Mouse (Mus musculus) layer of hippocampus, adult 11-12 months (tissue): ENCODE data around the gene Ppfibp1.
A peak's percentile ranks its signal among the peaks of the same experiment; 100 is the strongest.

Experiments used
- DNase-seq: peaks from one replicate; pipeline ENCODE4 v3.0.0; 2022; ENCODE audit warnings: low spot score

The Ppfibp1 gene

DNA sequence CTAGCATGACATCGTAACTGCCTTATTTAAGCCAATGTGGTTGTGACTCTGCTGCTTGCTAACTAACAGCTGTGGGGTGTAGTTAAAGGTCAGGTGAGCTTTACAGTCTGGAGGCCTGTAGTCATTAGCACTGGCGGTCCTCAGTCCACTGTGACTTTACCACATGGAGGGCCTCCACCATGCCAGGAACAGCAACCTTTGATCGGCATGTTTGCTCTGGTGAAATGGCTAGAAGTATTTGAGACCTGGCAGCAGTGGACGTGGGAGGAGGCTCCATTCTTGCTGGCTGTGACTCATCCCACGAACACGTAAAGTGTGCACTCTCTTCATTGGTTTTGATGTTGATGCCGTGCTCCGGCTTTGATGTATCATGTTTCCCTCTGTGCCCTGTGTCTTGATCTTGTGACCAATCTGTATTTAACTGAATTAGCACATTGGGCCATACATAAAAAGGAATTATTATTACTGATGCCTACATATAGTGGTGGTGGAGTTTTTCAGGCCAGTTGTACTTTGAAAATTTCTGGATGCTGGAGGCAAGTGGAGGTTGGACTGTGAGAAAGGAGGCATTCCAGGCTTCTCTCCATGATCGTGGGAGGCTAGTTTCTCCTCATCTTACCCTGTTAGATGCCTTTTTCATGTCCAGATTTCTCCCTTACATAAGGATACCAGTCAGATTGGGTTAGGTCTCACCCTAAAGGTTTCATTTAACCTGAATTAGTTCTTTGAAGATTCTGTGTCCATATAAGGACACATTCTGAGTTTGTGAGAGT, 71.8 kb downstream of the Ppfibp1 start:
- no peak for DNase-seq

DNA sequence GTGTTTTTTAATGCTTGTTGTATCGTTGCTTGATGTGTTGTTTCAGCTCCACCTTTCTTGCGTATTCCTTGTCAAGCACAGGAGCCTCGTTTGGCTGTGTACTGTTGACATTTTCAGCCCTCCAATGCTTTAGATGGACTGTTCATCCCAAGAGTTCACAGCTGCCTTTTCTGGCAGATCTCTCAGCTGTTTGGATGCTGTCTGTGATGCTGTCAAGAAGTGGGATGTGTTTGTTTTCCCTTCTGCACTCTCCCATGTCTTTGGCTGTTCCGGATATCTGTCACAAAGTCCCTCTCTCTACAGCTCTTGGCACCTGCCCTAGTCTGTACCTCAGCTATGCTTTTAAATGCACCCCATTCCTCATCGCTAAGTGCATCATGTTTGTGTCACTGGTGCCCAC, 72.7 kb downstream of the Ppfibp1 start:
- no peak for DNase-seq

DNA sequence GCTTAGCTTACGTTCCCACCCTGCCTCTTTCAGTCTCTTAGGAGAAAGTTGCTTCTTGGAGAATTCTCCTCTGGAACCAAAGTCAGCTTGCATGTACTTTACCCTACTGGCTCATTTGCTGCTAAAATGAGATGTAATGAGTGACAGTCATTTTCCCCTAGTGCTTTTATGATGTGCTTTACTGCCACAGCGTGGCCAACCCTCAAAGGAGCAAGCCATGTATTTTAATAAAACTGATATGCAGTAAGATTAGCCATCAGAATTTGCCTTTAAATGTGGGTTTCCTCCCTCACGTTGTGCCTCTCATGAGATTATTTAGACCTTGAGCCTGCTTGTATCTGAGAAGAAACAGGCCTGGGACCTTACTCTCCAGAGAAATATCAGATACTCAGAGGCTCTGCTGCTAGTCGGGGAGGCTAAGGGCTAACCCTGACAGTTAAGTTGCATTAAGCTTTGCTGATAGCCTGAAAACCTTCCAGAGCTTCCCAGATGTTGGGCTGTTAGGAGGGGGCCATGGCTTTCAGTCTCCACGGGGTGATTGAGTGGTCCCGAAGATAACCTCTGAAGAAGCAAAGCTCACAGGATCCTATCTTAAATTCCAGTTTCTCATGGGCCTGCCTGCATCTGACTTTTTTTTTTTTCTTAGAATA, 73.7 kb downstream of the Ppfibp1 start:
- peak; percentile 32 for DNase-seq

DNA sequence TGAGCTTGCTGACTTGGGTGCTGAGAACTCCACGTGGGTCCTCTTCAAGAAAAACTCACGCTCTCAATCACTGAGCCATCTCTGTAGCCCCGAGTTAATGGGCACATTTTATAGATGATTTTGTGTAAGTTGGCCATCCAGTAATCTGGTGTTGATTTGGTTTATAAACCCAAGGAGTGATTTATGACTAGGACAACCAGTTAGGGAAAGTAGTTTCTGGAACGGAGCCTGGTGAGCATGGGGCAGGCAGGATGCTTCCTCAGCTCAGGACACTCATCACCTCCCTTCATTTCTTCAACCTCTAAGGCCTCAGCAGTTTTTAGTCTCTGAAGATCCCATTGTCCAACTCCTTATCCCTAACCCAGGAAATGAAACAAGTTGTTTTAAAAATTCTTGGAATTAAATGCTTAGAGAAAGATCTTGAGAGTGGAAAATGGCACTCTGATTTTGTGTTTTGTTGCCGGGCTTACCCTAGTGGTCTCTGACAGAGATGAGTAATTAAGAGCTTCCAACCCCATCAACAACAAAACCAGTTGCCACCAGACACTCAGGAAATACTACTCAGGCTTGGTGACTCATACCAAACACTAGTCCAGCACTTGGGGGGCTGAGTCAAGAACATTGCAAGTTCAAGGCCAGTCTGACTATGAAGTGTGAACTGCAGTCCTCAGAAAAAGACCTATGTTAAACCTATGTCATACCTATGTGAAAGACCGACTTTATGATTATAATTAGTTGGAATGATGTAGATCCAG, 75.3 kb downstream of the Ppfibp1 start:
- no peak for DNase-seq

DNA sequence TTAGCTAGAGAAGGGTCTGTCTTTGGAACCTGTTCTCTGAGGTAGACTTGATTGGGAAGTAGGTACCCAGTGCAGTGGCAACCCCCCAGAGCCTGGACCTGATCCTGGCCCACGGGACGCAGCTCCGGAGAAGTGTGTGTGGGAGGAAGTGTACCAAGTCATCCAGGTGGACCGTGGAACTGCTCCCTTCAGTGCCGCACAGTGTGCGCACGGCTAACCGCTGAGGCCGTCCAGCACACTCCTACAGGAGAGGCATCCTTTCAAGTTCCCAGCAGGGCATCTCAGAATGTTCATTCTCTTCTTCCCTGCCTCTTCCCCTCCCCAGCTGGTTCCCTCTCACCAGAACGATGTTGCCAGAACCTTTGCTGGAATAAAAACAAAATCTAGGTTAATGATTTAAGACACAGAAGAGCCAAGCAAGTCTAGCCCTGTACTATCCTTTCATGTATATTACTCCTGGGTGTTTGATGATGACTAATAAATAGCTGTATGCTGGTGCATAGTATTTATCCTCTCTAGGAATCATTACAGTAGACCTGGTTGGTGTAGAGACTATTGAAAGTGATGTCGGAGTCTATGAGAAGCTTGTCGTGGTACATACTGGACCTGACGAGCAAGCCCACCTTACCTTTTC, 77.0 kb downstream of the Ppfibp1 start:
- no peak for DNase-seq

DNA sequence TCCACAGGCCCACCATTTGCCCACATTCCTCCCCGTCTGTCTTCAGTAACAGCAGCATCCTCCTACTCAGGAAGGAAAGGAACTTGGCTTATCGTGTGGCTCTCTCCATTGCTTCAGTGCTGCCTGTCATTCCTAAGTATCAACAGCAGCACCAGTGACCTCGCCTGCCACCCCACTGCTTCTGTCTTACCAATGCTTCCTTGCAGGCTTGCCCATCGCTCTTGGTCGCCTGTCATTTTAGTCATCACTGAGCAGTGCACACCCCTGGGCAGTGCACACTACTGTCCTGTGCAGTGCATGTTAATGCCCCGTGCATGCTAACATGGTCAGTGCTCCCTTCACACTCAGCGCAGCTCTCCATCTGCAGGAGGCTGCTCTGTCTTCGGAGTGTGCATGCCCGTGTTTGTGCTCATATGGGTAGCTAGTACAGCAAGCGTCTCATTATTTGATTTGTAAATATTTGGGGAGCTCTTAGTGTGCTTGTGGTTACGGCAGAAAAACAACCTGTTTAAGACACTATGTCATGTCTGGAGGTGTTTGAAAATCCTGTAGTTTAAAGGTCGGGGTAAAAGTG, 78.2 kb downstream of the Ppfibp1 start:
- DNase-seq, result no peak

DNA sequence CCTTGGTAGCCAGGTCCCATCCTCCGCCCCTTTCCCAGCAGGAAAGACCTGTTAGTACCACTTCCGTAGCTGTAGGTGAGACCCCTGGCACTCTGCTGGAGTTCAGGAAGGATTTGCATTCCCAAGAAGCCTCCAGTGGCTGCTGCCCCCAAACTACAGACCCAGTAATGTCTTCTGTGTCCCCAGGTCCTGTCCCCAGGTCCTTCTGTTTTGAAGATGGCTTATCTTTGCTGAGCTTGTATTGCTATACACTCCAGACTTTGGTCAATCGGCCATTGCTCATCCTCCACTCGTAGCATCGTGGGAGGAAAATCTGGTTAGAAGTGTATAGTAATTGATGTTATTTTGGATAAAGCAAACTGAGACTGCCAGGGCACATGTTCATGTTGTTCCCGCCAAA, 79.5 kb downstream of the Ppfibp1 start:
- no peak for DNase-seq

DNA sequence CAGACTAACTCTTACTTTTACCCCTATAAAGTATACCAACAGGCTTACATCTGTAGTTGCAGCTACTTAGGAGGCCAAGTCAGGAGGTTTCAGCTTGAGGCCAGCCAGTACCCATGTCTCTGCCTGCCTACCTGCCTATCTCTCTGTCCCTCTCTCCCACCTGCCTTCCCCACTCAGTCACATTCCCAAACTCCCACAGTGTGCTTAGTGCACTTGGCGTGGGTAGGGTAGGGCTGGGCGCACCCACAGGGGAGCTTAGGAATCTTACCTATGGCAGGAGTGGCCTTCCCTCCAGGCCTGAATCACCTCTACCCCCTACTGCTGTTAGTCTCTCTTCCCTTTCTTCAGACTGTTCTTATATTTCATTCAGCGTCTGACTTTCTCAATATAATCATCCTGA, 82.5 kb downstream of the Ppfibp1 start:
- no peak for DNase-seq

DNA sequence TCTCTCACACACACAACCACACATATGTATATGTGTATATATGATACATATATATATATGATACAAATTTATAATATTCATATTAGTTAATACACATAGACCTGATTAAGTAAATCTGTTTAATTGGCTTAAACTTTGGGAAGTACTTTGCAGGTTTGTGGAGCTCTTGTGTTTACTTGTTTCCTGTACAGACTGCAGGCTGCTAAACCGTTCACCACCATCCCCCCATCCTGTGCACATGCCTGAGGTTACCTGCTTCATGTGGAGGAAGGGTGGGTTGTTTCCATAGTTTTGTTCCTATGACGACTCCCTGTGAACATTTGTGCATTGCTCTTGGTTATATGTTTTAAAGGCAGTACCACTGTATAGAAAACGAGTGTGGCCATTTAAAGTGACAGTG, 83.1 kb downstream of the Ppfibp1 start:
- DNase-seq, result no peak

DNA sequence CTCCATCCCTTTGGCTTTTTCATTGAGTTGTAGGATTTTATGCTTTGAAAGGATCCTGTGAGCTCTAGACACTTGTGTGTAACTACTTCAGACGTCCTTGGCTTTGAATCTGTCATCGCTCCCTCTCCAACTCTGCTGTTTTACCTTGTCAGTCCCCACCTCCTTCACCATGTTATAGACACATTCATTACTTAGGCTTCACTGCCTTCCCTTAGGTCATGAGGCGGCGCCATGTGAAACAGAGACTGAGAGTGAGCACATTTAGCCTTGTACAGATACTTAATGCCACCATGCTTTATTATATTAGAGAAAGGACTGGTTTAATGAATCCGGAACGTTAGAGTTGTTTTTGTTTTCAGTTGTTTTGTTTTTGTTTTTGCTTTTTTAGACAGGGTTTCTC, 83.7 kb downstream of the Ppfibp1 start:
- no peak for DNase-seq

DNA sequence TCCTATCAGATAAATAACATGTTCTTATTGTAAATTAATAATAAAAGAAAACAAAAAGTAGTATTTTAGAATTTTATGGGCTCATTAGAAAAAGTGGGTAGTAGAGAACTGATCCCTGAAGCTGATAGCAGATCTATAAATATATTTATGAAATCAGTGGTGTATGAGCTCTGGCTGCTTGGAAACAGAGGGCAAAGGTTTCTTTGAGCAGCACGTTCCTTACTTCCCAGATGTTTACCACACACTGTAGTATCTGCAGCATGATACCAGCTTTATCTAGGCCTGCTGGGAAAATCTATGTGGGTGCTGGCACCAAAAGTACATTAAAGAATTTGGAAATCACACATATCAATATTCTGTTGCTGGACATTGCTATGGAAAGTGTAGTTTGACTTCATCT, 84.5 kb downstream of the Ppfibp1 start:
- DNase-seq, result no peak

DNA sequence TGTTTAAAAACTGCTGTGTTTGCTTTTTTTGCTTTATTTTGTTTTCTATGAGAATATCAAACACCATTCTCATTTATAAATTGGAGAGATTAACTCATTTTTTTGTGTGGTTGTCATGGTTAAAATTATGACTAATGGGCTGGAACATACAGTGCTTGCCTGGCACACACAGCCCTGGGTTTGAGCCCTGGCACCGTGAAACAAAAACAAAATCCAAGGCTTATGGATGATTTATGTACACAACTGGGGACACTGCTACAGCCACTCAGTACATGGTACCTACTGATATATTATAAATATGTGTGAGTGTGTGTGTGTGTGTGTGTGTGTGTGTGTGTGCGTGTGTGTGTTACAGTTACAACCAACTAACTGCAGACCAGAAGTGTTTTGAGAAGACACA, 85.1 kb downstream of the Ppfibp1 start:
- no peak for DNase-seq

DNA sequence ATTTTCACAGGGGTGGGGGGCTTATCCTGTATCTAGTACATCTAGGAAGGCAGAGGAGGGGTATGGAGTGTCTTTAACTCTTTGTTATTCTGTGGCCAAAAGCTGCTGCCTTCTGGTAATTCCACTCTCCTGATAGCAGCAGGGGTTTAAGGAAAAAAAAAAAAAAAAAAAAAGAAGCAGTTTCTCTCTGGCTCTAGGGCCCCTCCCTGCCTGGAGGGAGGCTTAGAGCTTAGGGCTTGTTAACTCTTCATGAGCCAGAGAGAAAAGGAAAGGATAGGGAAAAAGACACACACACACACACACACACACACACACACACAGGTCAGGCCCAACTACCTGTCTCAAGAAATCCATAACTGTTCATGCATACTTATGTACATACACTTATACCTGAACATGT, 85.5 kb downstream of the Ppfibp1 start:
- no peak for DNase-seq

DNA sequence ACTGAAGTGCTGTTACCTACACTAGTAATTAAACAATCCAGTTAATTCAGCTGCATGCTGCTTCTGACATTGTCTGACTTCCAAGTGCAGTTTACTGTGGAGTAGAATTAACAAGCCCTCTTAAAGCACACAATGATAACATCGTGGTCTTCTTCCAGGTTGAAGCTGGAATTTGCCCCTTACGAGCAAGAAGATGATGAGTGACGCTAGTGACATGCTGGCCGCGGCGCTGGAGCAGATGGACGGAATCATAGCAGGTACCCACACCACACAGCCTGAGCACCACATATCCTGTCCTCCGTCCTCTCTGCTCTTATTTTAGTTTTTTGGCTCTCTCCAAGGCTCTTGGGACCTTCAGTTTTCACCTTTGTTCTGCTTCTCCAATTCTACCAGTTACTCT, 88.2 kb downstream of the Ppfibp1 start:
- no peak for DNase-seq

DNA sequence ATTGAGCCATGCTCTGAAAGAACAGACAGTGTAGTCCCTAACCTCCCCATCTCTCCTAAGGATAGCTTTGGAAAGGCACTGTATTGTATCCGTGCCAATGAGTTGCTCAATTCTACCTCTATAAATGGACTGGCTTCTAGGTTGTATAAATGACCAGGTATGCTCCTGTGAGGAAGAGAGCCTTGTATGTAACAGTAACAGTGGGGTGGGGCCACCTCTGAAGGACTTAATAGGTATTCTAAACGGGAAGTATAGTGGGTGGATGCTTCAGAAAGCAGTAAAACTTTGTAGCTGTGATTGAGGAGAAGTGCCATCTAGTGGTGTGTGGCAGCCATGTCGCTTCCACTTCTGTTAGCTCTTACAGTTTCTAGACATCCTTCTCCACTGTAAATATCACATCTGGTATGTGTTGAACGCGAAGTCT, 90.4 kb downstream of the Ppfibp1 start:
- no peak for DNase-seq

DNA sequence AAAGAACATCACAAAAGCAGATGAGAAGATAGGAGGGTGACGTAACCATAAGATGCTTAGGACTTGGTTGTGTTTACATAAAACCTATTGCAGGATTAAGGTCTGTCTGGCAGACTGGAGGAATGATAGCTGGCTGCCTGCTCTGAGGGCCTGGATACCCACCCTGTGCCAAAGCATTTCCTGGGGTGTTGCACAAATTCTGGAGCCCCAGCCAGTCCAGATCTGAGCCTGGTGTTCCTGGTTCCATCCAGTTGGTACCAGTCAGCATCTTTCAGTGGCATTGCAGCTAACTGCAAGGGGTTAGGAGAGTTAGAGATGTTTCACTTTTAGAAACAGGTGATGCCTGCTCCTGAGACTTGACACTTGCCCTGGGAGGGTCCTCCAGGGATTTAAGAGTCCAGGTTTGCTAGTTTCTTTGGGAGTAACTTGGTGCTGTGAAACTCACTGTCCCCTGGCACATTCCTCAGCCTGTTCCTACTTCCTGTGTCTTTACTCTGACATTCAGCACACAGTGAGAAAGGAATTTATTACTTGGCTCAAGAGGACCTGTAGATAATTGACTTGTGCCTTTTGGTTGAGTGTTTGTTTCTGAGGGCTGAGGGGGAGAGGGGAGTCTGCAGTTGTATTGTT, 90.9 kb downstream of the Ppfibp1 start:
- no peak for DNase-seq

DNA sequence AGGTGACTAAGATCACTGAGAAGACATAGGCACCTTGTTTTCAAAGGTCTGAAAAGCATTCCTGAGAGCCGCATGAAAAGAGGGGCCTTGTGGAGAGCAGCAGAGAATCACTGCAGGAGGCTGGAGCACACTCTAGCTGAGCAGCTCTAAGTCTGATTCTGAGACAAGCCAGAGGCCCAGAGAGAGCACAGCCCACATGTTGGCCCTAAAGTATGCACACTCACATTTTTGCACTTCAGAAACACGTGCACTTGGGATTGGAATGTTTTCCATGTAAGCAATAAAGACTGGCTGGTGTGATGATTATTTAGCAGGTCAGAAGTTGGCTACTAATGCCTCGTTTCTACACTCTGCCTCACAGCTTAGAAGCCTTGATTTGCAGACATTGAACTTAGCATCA, 91.7 kb downstream of the Ppfibp1 start:
- no peak for DNase-seq

DNA sequence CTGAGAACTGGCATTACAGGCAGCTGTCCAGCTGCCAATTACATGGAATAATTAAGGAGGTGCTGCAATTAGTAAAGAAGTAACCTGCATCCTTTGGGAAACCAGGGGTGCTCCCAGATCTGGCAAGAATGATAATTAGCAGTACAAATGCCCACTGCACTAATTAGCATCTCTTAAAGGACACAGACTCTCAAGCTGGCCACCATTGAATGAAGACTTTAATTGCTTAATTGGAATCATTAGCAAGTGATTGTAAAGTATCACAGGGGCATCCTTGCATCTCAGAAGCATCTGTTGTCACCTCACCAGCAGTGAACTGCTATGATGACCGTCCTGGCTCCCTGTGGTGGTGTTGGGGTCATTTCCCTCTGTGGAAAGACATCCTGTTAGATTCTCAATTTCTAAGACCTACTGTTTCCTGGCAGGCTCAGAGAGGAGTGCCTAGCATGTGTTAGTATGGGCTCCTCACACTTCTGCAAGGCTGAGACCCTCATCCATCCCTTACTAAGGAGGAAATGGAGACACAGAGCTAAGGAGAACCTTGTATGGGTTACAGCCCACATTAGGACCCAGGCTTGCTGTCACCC, 93.1 kb downstream of the Ppfibp1 start:
- DNase-seq, result no peak

DNA sequence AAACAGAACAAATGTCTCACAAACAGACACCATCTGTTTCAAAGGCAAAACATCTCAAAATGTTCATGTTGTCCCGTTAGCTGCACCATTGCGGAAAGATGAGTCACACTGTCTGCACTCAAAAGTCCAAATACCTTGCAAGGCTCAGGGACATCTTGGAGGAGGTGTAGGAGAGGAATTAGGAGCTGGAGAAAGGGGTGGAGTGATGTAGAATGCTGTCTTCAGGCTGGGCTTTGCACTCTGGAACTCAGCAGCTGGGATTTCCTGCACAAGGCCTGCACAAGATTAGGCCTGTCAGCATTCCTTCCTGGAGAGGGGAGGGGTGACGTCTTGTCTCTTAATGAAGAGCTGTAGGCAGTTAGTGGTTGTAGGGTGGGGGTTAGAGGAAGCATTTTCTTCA, 96.3 kb downstream of the Ppfibp1 start:
- DNase-seq, result no peak

DNA sequence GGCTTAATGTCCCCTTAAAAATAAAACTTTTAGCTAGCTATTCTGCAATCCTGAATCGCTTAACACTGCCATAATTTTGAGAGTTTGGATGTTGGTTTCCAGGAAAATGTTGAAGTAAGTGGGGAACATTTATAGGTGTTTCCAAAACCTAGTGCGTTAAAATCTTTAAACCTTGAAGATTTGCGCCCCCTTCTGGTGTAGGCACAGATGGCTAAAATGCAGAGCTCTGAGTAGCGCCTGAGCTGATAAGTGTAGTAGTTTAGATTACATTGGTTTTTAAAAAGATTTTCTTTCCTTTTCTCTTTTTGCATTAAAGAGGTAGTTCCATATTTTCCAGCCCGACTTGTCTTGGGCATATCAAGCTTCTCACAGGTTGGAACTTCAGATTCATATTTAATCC, 105.9 kb downstream of the Ppfibp1 start:
- peak; percentile 75 for DNase-seq

DNA sequence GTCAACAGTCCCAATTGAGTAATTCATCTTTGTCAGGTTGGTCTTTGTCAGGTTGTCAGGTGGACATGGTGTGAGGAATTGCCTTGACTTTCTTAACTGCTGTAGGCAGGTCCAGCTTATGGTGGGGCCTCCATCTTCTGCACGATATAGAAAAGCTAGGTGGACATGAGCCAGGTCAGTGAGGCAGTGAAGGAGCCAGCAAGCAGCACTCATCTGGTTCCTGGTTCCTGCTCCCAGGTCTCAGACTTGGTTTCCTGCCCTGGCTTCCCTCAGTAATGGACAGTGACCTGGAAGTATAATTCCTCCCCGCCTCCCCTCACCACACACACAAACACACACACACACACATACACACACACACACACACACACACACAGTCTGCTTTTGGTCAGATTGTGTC, 107.1 kb downstream of the Ppfibp1 start:
- no peak for DNase-seq

DNA sequence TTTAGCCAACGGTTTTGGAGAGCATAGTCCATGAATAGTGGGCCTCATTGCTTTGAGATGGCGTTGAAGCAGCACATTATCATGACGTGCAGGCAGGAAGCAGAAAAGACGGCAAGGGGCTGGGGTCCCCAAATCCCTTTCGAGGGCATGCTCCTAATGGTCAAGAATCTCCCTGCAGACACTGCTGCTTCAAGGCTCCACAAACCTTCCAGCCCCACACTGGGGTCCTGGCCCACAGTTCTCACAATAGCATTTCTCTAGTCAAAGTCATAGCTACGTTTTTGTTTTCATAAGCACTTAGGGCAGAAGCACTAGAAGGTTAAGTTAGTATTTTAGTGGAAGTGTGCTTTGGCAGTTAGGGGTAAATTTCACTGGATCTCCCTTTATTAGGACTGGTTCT, 107.6 kb downstream of the Ppfibp1 start:
- no peak for DNase-seq
